Mouse (Mus musculus): Measurements from ENCODE around the gene Racgap1. TPM values are rescaled to one million over a fixed set of nuclear protein-coding genes. Genes with fewer than 3 reads are reported as not detected.

Gene Racgap1
- polyA plus RNA-seq, 1 experiment from 2014 or later, result 35.9 TPM

DNA sequence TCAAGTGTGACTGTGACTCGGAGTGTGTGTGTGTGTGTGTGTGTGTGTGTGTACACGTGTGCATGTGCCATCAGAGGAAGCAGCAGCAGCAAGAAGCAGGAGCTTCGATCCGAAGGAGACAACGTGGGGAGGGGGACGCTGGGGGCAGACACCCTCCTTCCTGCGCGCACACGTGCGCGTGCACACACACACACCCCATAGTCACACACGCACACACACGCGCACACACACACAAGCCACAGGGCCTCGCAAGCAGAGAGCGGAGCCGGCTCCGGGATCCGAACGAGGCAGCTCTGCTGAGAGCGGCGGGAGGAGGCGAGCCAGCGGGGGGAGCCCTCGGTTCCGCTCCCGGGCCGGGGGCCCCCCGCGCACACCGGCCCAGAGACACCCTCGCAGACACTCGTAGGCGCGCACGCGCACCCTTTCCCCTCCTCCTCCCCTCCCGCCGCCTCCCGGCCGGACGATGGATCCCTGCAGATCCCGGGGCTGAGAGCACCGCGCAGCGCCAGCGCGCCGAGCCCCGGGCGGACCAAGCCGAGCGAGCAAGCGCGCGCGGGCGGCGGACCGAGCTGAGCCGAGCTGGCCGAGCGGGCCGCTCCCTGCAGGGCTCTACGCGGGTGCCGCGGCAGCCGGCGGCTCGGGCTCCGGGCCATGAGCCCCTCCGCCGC, 18.8 kb upstream of the Racgap1 start, which contains the start of gene Asic1:
Asic1 (plus strand) TSS at position 215 of the 668 bp plus-strand sequence.
- no peak for TF ChIP-seq EP300 (optimal IDR thresholded peaks at IDR 0.05)
- TF ChIP-seq CTCF (IDR thresholded peaks at IDR 0.05; ENCODE audit: low read depth), result peak; percentile 25; the same call in 1 of the 2 replicates
- under 1% methylated on average over 63 of the region's 74 CpGs for WGBS
- peak within 1 kb of the TSS; percentile 50 for H3K4me3 ChIP-seq (ENCODE audit: low read depth, low read length)
- no peak within 1 kb of the TSS for H3K27ac ChIP-seq (replicated peaks)
- ATAC-seq (ENCODE audit: low FRiP score, low TSS enrichment) (peak; percentile 87), DNase-seq (ENCODE audit: low spot score) (peak; percentile 79)
- H3K9me3 ChIP-seq (ENCODE audit: control insufficient read depth, low read length), result no peaks in the 10 kb centered on the region
- H3K27me3 ChIP-seq (ENCODE audit: control insufficient read depth, insufficient read depth, low read length), result peaks cover 5% of the 10 kb centered on the region; the same call in 1 of the 2 replicates
- H3K4me1 ChIP-seq (replicated peaks; ENCODE audit: control insufficient read depth, insufficient read depth), result no peaks in the 10 kb centered on the region
- no peaks in the 10 kb centered on the region for H3K36me3 ChIP-seq (ENCODE audit: control insufficient read depth, insufficient read depth, low read length)
- H3K4me2 ChIP-seq (replicated peaks; ENCODE audit: low read depth), result peak within 1 kb of the TSS; percentile 96
- peak within 1 kb of the TSS; percentile 48 for H3K9ac ChIP-seq (ENCODE audit: low read length)

GRCm38 (mm10) chr15:99669392-99669791, 17.9 kb upstream of the Racgap1 start:
- WGBS, result 8% methylated on average over 1 of the region's 1 CpGs
- no peaks in the 10 kb centered on the region for H3K9me3 ChIP-seq (ENCODE audit: control insufficient read depth, low read length)
- H3K27me3 ChIP-seq (ENCODE audit: control insufficient read depth, insufficient read depth, low read length), result peaks cover 5% of the 10 kb centered on the region; the same call in 1 of the 2 replicates
- H3K4me1 ChIP-seq (replicated peaks; ENCODE audit: control insufficient read depth, insufficient read depth), result no peaks in the 10 kb centered on the region
- no peak for ATAC-seq (ENCODE audit: low FRiP score, low TSS enrichment)
- no peak overlapping the region for H3K4me2 ChIP-seq (replicated peaks; ENCODE audit: low read depth)
- H3K4me3 ChIP-seq (ENCODE audit: low read depth, low read length), result no peak overlapping the region
- DNase-seq (ENCODE audit: low spot score), result no peak
- H3K27ac ChIP-seq (replicated peaks), result no peak overlapping the region
- TF ChIP-seq EP300 (optimal IDR thresholded peaks at IDR 0.05), result no peak
- no peak for TF ChIP-seq CTCF (IDR thresholded peaks at IDR 0.05; ENCODE audit: low read depth)
- H3K36me3 ChIP-seq (ENCODE audit: control insufficient read depth, insufficient read depth, low read length), result no peaks in the 10 kb centered on the region
- no peak overlapping the region for H3K9ac ChIP-seq (ENCODE audit: low read length)

GRCm38 (mm10) chr15:99668881-99669280, 17.4 kb upstream of the Racgap1 start:
- TF ChIP-seq EP300 (optimal IDR thresholded peaks at IDR 0.05) (no peak), CTCF (IDR thresholded peaks at IDR 0.05; ENCODE audit: low read depth) (peak; percentile 95)
- Histone ChIP-seq H3K9me3 (ENCODE audit: control insufficient read depth, low read length) (no peaks in the 10 kb centered on the region), H3K27me3 (ENCODE audit: control insufficient read depth, insufficient read depth, low read length) (peaks cover 5% of the 10 kb centered on the region; the same call in 1 of the 2 replicates), H3K9ac (ENCODE audit: low read length) (no peak overlapping the region), H3K27ac (replicated peaks) (no peak overlapping the region), H3K36me3 (ENCODE audit: control insufficient read depth, insufficient read depth, low read length) (no peaks in the 10 kb centered on the region), H3K4me3 (ENCODE audit: low read depth, low read length) (no peak overlapping the region), H3K4me1 (replicated peaks; ENCODE audit: control insufficient read depth, insufficient read depth) (0 out of 2 replicates have a peak, but pooled peaks cover 2% of the 10 kb centered on the region), H3K4me2 (replicated peaks; ENCODE audit: low read depth) (no peak overlapping the region)
- no peak for ATAC-seq (ENCODE audit: low FRiP score, low TSS enrichment)
- WGBS, result 3% methylated on average over 12 of the region's 12 CpGs
- DNase-seq (ENCODE audit: low spot score), result peak; percentile 74

GRCm38 (mm10) chr15:99667544-99667943, 16.1 kb upstream of the Racgap1 start:
- ATAC-seq (ENCODE audit: low FRiP score, low TSS enrichment) (no peak), DNase-seq (ENCODE audit: low spot score) (no peak)
- no peaks in the 10 kb centered on the region for H3K36me3 ChIP-seq (ENCODE audit: control insufficient read depth, insufficient read depth, low read length)
- H3K9me3 ChIP-seq (ENCODE audit: control insufficient read depth, low read length), result no peaks in the 10 kb centered on the region
- no peak overlapping the region for H3K4me2 ChIP-seq (replicated peaks; ENCODE audit: low read depth)
- peaks cover 5% of the 10 kb centered on the region; the same call in 1 of the 2 replicates for H3K27me3 ChIP-seq (ENCODE audit: control insufficient read depth, insufficient read depth, low read length)
- H3K4me1 ChIP-seq (replicated peaks; ENCODE audit: control insufficient read depth, insufficient read depth), result 0 out of 2 replicates have a peak, but pooled peaks cover 3% of the 10 kb centered on the region
- no peak overlapping the region for H3K4me3 ChIP-seq (ENCODE audit: low read depth, low read length)
- no peak overlapping the region for H3K9ac ChIP-seq (ENCODE audit: low read length)
- H3K27ac ChIP-seq (replicated peaks), result no peak overlapping the region
- WGBS, result 100% methylated on average over 2 of the region's 2 CpGs
- TF ChIP-seq EP300 (optimal IDR thresholded peaks at IDR 0.05) (no peak), CTCF (IDR thresholded peaks at IDR 0.05; ENCODE audit: low read depth) (no peak)

GRCm38 (mm10) chr15:99664600-99665451, 13.4 kb upstream of the Racgap1 start:
- no peaks in the 10 kb centered on the region for H3K9me3 ChIP-seq (ENCODE audit: control insufficient read depth, low read length)
- peak overlapping the region; percentile 53; the same call in 1 of the 2 replicates for H3K27ac ChIP-seq (replicated peaks)
- peak overlapping the region; percentile 90 for H3K4me2 ChIP-seq (replicated peaks; ENCODE audit: low read depth)
- no peaks in the 10 kb centered on the region for H3K36me3 ChIP-seq (ENCODE audit: control insufficient read depth, insufficient read depth, low read length)
- H3K9ac ChIP-seq (ENCODE audit: low read length), result peak overlapping the region; percentile 52
- 0 out of 2 replicates have a peak, but pooled peaks cover 3% of the 10 kb centered on the region for H3K4me1 ChIP-seq (replicated peaks; ENCODE audit: control insufficient read depth, insufficient read depth)
- ATAC-seq (ENCODE audit: low FRiP score, low TSS enrichment), result peak; percentile 77
- H3K4me3 ChIP-seq (ENCODE audit: low read depth, low read length), result peak overlapping the region; percentile 48
- no peak for TF ChIP-seq EP300 (optimal IDR thresholded peaks at IDR 0.05)
- no peak for TF ChIP-seq CTCF (IDR thresholded peaks at IDR 0.05; ENCODE audit: low read depth)
- peak; percentile 77 for DNase-seq (ENCODE audit: low spot score)
- WGBS, result under 1% methylated on average over 34 of the region's 52 CpGs
- no peaks in the 10 kb centered on the region; the same call in 1 of the 2 replicates for H3K27me3 ChIP-seq (ENCODE audit: control insufficient read depth, insufficient read depth, low read length)
